Mouse (Mus musculus) forebrain, embryonic 13.5 days (tissue): ENCODE data around the gene Smok3c. TPM values are rescaled to one million over a fixed set of nuclear protein-coding genes. Genes with fewer than 3 reads are reported as not detected.

Experiments
- ATAC-seq: fragments of 200-750 bp; cut with Nextera tagmentation; 2 replicates; pipeline ENCODE4 v1.8.0; 2017
- H3K27ac ChIP-seq: fragments of 300-500 bp; sonication (generic); 2 replicates; pipeline ENCODE4 v1.5.1; 2015; ENCODE audit warnings: inconsistent platforms, mild to moderate bottlenecking, moderate library complexity
- H3K27me3 ChIP-seq: fragments of 300-500 bp; sonication (generic); 2 replicates; pipeline ENCODE4 v1.6.1; 2015; ENCODE audit warnings: mild to moderate bottlenecking, inconsistent platforms
- H3K36me3 ChIP-seq: fragments of 300-500 bp; sonication (generic); 2 replicates; pipeline ENCODE4 v1.6.1; 2015; ENCODE audit warnings: mild to moderate bottlenecking, inconsistent platforms; ENCODE audit not compliant: poor library complexity, severe bottlenecking
- H3K4me1 ChIP-seq: fragments of 300-500 bp; sonication (generic); 2 replicates; pipeline ENCODE4 v1.6.1; 2015; ENCODE audit warnings: inconsistent platforms
- H3K4me2 ChIP-seq: fragments of 300-500 bp; sonication (generic); 2 replicates; pipeline ENCODE4 v1.6.1; 2015; ENCODE audit warnings: inconsistent platforms, mild to moderate bottlenecking, moderate library complexity
- H3K4me3 ChIP-seq: fragments of 300-500 bp; sonication (generic); 2 replicates; pipeline ENCODE4 v1.5.1; 2015; ENCODE audit warnings: mild to moderate bottlenecking, inconsistent platforms
- H3K9ac ChIP-seq: fragments of 300-500 bp; sonication (generic); 2 replicates; pipeline ENCODE4 v1.6.1; 2015; ENCODE audit warnings: mild to moderate bottlenecking, inconsistent platforms
- H3K9me3 ChIP-seq: fragments of 300-500 bp; sonication (generic); replicated peaks from 2 replicates; pipeline ENCODE4 v1.6.1; 2016; ENCODE audit warnings: inconsistent platforms
- WGBS: fragments of 180-500 bp; shearing (Covaris S2); methylation state at CpG from one replicate; pipeline ENCODE4 v1.1.7; 2015; 5-methylcytosine and 5-hydroxymethylcytosine counted together
- polyA plus RNA-seq: library from polyadenylated mRNA; unstranded; fragments of >200 nt; fragmentation: Nextera tagmentation; extraction: Ambion mirVana; gene quantifications from 2 replicates; pipeline ENCODE4 v1.2.1, GENCODE M21; 2015

The Smok3c gene
- polyA plus RNA-seq, 1 experiment from 2014 or later, result not detected

- H3K36me3 ChIP-seq, result peaks cover 14% of the 10 kb centered on the region; the same call in 1 of the 2 replicates
- peaks cover 27% of the 10 kb centered on the region for H3K4me1 ChIP-seq
- no peaks in the 10 kb centered on the region for H3K9me3 ChIP-seq
- ATAC-seq, result no peak
- no peaks in the 10 kb centered on the region for H3K27me3 ChIP-seq
- H3K4me2 ChIP-seq, result no peak overlapping the region
- H3K4me3 ChIP-seq, result no peak overlapping the region
- 94% methylated on average over 2 of the region's 2 CpGs for WGBS
- no peak overlapping the region for H3K9ac ChIP-seq
- no peak overlapping the region for H3K27ac ChIP-seq
Measured at GRCm38 (mm10) chr5:138083936-138084335, 30.9 kb downstream of the Smok3c start.

DNA sequence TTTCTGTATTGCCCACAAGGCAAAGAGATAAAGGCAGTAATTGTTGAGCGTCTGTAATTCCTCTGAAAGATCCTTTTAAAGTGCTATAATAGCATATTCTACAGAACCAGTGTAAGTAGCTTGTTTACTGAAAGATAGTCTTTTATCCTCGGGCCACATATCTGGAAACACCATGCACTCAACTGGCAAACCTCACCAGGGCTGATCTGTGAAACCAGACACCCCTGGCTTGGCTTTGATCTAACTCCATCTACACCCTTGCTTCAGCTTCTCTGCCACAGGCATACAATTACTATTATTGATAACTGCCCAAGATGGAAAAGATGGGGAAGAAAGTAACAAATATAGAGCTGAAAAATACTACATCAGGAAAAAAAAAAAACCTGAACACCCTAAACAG, 31.5 kb downstream of the Smok3c start:
- peaks cover 14% of the 10 kb centered on the region; the same call in 1 of the 2 replicates for H3K36me3 ChIP-seq
- WGBS, result 73% methylated on average over 2 of the region's 2 CpGs
- no peaks in the 10 kb centered on the region for H3K27me3 ChIP-seq
- no peak overlapping the region for H3K27ac ChIP-seq
- no peaks in the 10 kb centered on the region for H3K9me3 ChIP-seq
- H3K9ac ChIP-seq, result 0 out of 2 replicates have a peak overlapping the region, but pooled peaks have one; percentile 97
- peak overlapping the region; percentile 91 for H3K4me3 ChIP-seq
- ATAC-seq, result peak; percentile 44
- peak overlapping the region; percentile 90 for H3K4me2 ChIP-seq
- H3K4me1 ChIP-seq, result peaks cover 27% of the 10 kb centered on the region

DNA sequence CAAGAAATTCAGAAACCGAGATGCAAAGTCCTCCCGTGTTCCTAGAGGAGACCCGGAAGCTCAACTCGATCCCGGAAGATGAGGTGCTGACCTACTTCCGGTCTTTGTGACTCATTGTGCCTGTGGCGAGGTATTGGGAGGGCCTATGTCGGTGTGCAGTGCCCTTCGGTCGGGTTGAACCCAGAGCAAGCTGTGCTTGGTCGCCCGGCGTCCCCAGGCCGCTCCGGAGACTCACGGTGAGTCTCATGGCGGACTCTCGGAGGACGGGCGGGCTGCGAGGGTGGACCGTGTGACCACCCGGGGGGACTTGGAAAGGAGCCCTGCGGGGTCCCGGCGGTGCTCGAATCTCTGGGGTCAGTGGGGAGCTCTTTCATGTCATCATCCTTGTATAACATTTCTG, 32.0 kb downstream of the Smok3c start, which contains the start of gene Zkscan1:
TSS of gene Zkscan1 (plus strand) at position 89 of the 400 bp plus-strand sequence.
- H3K9me3 ChIP-seq, result no peaks in the 10 kb centered on the region
- under 1% methylated on average over 27 of the region's 27 CpGs for WGBS
- no peaks in the 10 kb centered on the region for H3K27me3 ChIP-seq
- peak within 1 kb of the TSS; percentile 91 for H3K4me3 ChIP-seq
- ATAC-seq, result peak; percentile 97
- peak within 1 kb of the TSS; percentile 90 for H3K4me2 ChIP-seq
- peak within 1 kb of the TSS; percentile 88 for H3K27ac ChIP-seq
- peaks cover 14% of the 10 kb centered on the region; the same call in 1 of the 2 replicates for H3K36me3 ChIP-seq
- H3K4me1 ChIP-seq, result peaks cover 27% of the 10 kb centered on the region
- peak within 1 kb of the TSS; percentile 97 for H3K9ac ChIP-seq

DNA sequence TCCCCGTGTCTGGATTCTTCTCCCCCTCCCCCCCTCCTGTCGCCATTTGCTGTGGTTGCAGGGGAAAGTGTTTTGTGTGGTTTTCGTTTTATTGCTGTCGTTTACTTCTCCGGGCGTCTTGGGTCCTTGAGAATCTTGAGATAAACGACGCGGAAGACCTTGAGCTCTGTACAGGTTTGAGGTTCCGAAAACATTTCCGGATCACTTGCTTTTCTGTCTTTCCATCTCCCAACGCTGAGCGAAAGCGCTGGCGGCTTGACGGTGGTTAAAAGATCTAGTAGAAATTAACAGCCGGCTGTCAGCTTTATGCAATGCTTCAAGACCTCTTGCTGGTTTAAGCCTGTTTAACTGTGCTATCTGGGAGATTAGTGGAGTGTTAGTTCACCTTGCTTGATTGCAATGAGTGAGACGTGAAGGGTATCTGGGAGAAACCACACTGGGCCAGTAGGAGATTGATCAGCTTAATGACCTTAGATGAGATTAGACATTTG, 32.5 kb downstream of the Smok3c start:
- Histone ChIP-seq H3K27ac (peak overlapping the region; percentile 88), H3K27me3 (no peaks in the 10 kb centered on the region), H3K9ac (peak overlapping the region; percentile 97), H3K36me3 (peaks cover 14% of the 10 kb centered on the region; the same call in 1 of the 2 replicates), H3K4me2 (peak overlapping the region; percentile 90), H3K4me1 (peaks cover 27% of the 10 kb centered on the region), H3K4me3 (peak overlapping the region; percentile 91), H3K9me3 (no peaks in the 10 kb centered on the region)
- ATAC-seq, result peak; percentile 14; the same call in 1 of the 2 replicates
- under 1% methylated on average over 18 of the region's 18 CpGs for WGBS

GRCm38 (mm10) chr5:138086842-138087241, 33.8 kb downstream of the Smok3c start:
- ATAC-seq, result no peak
- Histone ChIP-seq H3K27me3 (no peaks in the 10 kb centered on the region), H3K9ac (peak overlapping the region; percentile 97; the same call in 1 of the 2 replicates), H3K4me3 (peak overlapping the region; percentile 91), H3K4me1 (peaks cover 27% of the 10 kb centered on the region), H3K4me2 (peak overlapping the region; percentile 90), H3K9me3 (no peaks in the 10 kb centered on the region), H3K36me3 (peaks cover 14% of the 10 kb centered on the region; the same call in 1 of the 2 replicates), H3K27ac (no peak overlapping the region)
- WGBS, result 83% methylated on average over 3 of the region's 3 CpGs

- Histone ChIP-seq H3K27me3 (no peaks in the 10 kb centered on the region), H3K27ac (no peak overlapping the region), H3K4me3 (no peak overlapping the region), H3K36me3 (peaks cover 23% of the 10 kb centered on the region), H3K4me1 (peaks cover 27% of the 10 kb centered on the region), H3K9me3 (no peaks in the 10 kb centered on the region), H3K4me2 (no peak overlapping the region), H3K9ac (no peak overlapping the region)
- WGBS, result 88% methylated on average over 3 of the region's 3 CpGs
- no peak for ATAC-seq
Measured at GRCm38 (mm10) chr5:138088366-138088765, 35.4 kb downstream of the Smok3c start.

- Histone ChIP-seq H3K4me1 (peaks cover 27% of the 10 kb centered on the region), H3K36me3 (peaks cover 30% of the 10 kb centered on the region), H3K27me3 (no peaks in the 10 kb centered on the region), H3K9me3 (no peaks in the 10 kb centered on the region), H3K9ac (no peak overlapping the region), H3K27ac (no peak overlapping the region), H3K4me3 (no peak overlapping the region), H3K4me2 (no peak overlapping the region)
- no peak for ATAC-seq
- WGBS, result 82% methylated on average over 6 of the region's 6 CpGs
Measured at GRCm38 (mm10) chr5:138089108-138089551, 36.1 kb downstream of the Smok3c start.

- no peak overlapping the region for H3K9ac ChIP-seq
- H3K4me1 ChIP-seq, result peaks cover 27% of the 10 kb centered on the region
- H3K27ac ChIP-seq, result no peak overlapping the region
- H3K27me3 ChIP-seq, result no peaks in the 10 kb centered on the region
- no peak for ATAC-seq
- H3K4me3 ChIP-seq, result no peak overlapping the region
- peaks cover 41% of the 10 kb centered on the region for H3K36me3 ChIP-seq
- H3K9me3 ChIP-seq, result no peaks in the 10 kb centered on the region
- 85% methylated on average over 3 of the region's 3 CpGs for WGBS
- no peak overlapping the region for H3K4me2 ChIP-seq
Measured at GRCm38 (mm10) chr5:138090271-138090670, 37.3 kb downstream of the Smok3c start.

DNA sequence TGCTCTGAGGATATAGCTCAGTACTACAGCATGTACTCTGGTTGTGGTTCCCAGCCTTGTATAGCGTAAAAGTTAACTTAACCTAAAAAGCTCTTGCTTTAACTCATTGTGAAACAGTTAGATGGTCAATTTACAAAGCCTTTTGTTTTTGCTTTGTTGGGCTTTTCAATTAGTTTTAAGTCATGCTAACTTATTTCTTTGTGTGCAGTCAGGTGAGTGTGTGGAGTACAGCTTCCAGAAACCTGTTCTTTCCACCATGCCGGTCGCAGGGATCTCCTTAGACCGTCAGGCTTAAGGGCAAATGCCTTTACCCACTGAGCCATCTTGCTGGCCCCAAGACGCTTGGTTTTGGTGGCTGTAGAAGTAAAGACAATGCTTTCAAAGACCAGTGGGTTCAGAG, 37.7 kb downstream of the Smok3c start:
- 92% methylated on average over 5 of the region's 5 CpGs for WGBS
- Histone ChIP-seq H3K36me3 (peaks cover 46% of the 10 kb centered on the region), H3K4me2 (no peak overlapping the region), H3K9me3 (no peaks in the 10 kb centered on the region), H3K27me3 (no peaks in the 10 kb centered on the region), H3K4me1 (peaks cover 27% of the 10 kb centered on the region), H3K4me3 (no peak overlapping the region), H3K9ac (no peak overlapping the region), H3K27ac (no peak overlapping the region)
- no peak for ATAC-seq

GRCm38 (mm10) chr5:138092771-138093170, 39.8 kb downstream of the Smok3c start:
- no peak for ATAC-seq
- Histone ChIP-seq H3K9me3 (no peaks in the 10 kb centered on the region), H3K27ac (no peak overlapping the region), H3K36me3 (peaks cover 59% of the 10 kb centered on the region), H3K9ac (no peak overlapping the region), H3K4me1 (peaks cover 7% of the 10 kb centered on the region; the same call in 1 of the 2 replicates), H3K4me2 (no peak overlapping the region), H3K27me3 (no peaks in the 10 kb centered on the region), H3K4me3 (no peak overlapping the region)
- 92% methylated on average over 4 of the region's 4 CpGs for WGBS

- Histone ChIP-seq H3K36me3 (peaks cover 69% of the 10 kb centered on the region), H3K4me3 (no peak overlapping the region), H3K4me1 (no peaks in the 10 kb centered on the region), H3K9me3 (no peaks in the 10 kb centered on the region), H3K4me2 (no peak overlapping the region), H3K27ac (no peak overlapping the region), H3K27me3 (no peaks in the 10 kb centered on the region), H3K9ac (no peak overlapping the region)
- ATAC-seq, result no peak
- 96% methylated on average over 6 of the region's 6 CpGs for WGBS
Measured at GRCm38 (mm10) chr5:138094474-138094873, 41.5 kb downstream of the Smok3c start.

GRCm38 (mm10) chr5:138104976-138105375, 52.0 kb downstream of the Smok3c start:
- H3K36me3 ChIP-seq, result peaks cover 63% of the 10 kb centered on the region
- no peak for ATAC-seq
- H3K4me2 ChIP-seq, result no peak overlapping the region
- no peaks in the 10 kb centered on the region for H3K9me3 ChIP-seq
- WGBS, result 93% methylated on average over 2 of the region's 2 CpGs
- no peaks in the 10 kb centered on the region for H3K4me1 ChIP-seq
- no peak overlapping the region for H3K4me3 ChIP-seq
- H3K9ac ChIP-seq, result no peak overlapping the region
- no peak overlapping the region for H3K27ac ChIP-seq
- no peaks in the 10 kb centered on the region for H3K27me3 ChIP-seq

DNA sequence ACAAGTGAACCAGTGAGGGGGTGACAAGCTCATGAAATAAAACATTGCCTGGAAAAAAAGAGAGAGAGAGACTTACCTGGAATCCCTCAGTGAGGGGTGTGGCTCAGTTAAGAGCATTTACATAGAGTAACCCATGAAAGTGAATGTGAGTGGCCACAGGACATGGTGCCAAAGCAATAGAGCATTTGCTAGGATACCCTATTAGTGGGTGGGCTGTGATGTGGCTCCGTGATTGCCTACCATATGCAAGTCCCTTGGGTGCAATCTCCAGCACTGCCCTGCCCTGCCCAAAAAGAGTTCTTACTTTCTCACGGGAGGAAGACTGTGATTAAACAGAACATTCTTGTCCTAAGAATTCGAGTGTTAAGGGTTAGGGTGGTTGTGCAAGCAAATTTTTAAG, 54.1 kb downstream of the Smok3c start:
- H3K36me3 ChIP-seq, result peaks cover 41% of the 10 kb centered on the region
- 71% methylated on average over 3 of the region's 3 CpGs for WGBS
- H3K4me2 ChIP-seq, result no peak overlapping the region
- H3K9ac ChIP-seq, result no peak overlapping the region
- no peak overlapping the region for H3K27ac ChIP-seq
- no peak for ATAC-seq
- H3K27me3 ChIP-seq, result no peaks in the 10 kb centered on the region
- no peak overlapping the region for H3K4me3 ChIP-seq
- H3K9me3 ChIP-seq, result no peaks in the 10 kb centered on the region
- H3K4me1 ChIP-seq, result no peaks in the 10 kb centered on the region
